Mouse (Mus musculus): ENCODE results near the gene Ano8. TPM values are rescaled to one million over a fixed set of nuclear protein-coding genes. Genes with fewer than 3 reads are reported as not detected.
"Not testable (repeated sequence)": the region's sequence is repeated elsewhere in the genome, so short reads cannot be mapped to it uniquely, and the experiment has no call there.

Ano8 gene
- polyA plus RNA-seq, 1 experiment = 7.1 TPM

GRCm38 (mm10) chr8:71526272-71526671 lies 40.5 kb upstream of the Ano8 start:
- peak overlapping the region; percentile 86 for H3K9ac ChIP-seq (ENCODE audit: low read depth, poor library complexity, severe bottlenecking)
- H3K4me3 ChIP-seq (ENCODE audit: low read depth, low read length) = no peak overlapping the region
- TF ChIP-seq POLR2A (IDR thresholded peaks at IDR 0.05; ENCODE audit: insufficient read depth, low read length) (no peak), EP300 (IDR thresholded peaks at IDR 0.05; ENCODE audit: insufficient read depth, low read depth, low read length) (peak; percentile 92), CTCF (IDR thresholded peaks at IDR 0.05; ENCODE audit: low read depth, low read length) (no peak)
- H3K9me3 ChIP-seq (replicated peaks; ENCODE audit: control insufficient read depth, insufficient read depth, low read length, poor library complexity, severe bottlenecking) = no peaks in the 10 kb centered on the region
- H3K27me3 ChIP-seq (ENCODE audit: control insufficient read depth, insufficient read depth, low read length, poor library complexity, severe bottlenecking) = peaks cover 3% of the 10 kb centered on the region; the same call in 1 of the 2 replicates
- no peaks in the 10 kb centered on the region for H3K36me3 ChIP-seq (ENCODE audit: control insufficient read depth, insufficient read depth, low read length, poor library complexity, severe bottlenecking)
- H3K27ac ChIP-seq (ENCODE audit: insufficient read depth, low read length) = peak overlapping the region; percentile 42
- H3K4me1 ChIP-seq (ENCODE audit: control insufficient read depth, insufficient read depth, low read length) = peaks cover 3% of the 10 kb centered on the region

DNA sequence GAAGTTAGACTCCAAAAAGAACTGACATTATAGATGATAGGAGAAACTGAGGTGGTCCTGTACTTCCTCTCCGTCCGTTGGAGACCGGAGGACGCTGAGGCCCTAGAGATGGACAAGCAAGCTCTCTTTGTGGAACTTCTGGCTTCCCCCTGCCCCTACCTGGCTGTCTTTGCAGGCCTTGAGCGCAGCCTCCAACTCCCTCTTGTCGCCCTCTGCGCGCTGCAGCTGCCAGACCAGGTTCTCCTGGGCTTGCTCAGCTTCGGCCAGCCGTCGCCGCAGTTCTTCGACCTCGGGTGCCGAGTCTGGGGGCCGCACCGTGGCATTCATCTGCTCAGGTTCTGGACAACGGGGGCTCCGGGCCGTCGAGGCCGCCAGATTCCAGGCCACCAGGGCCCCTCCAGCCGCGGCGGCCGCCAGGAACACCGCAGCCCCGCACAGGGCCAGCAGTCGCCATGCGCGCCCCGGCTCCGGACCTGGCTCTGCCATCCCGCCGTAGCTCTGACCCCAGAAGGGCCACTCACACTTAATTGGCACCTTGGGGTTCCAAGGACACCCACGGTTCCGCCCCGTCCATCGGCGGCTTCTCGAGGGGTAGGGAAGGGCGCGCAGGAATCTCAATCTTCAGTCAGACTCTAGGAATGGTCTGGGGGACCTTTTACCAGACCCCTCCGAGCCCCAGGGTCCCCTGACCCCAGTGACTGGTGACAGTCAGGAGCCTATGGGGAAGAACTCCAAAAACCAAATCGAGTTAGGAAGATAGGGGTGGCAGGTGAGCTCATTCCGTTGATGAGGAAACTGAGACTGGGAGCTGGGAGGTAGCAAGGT lies 39.7 kb upstream of the Ano8 start, which contains the start of gene Ccdc194:
Gene Ccdc194 (minus strand): TSS at position 486 of the 825 bp plus-strand sequence.
- Histone ChIP-seq H3K4me1 (ENCODE audit: control insufficient read depth, insufficient read depth, low read length) (peaks cover 3% of the 10 kb centered on the region), H3K4me3 (ENCODE audit: low read depth, low read length) (peak within 1 kb of the TSS; percentile 17), H3K9ac (ENCODE audit: low read depth, poor library complexity, severe bottlenecking) (peak within 1 kb of the TSS; percentile 86), H3K36me3 (ENCODE audit: control insufficient read depth, insufficient read depth, low read length, poor library complexity, severe bottlenecking) (no peaks in the 10 kb centered on the region), H3K9me3 (replicated peaks; ENCODE audit: control insufficient read depth, insufficient read depth, low read length, poor library complexity, severe bottlenecking) (no peaks in the 10 kb centered on the region), H3K27ac (ENCODE audit: insufficient read depth, low read length) (peak within 1 kb of the TSS; percentile 42), H3K27me3 (ENCODE audit: control insufficient read depth, insufficient read depth, low read length, poor library complexity, severe bottlenecking) (peaks cover 3% of the 10 kb centered on the region; the same call in 1 of the 2 replicates)
- no peak for TF ChIP-seq CTCF (IDR thresholded peaks at IDR 0.05; ENCODE audit: low read depth, low read length)
- TF ChIP-seq EP300 (IDR thresholded peaks at IDR 0.05; ENCODE audit: insufficient read depth, low read depth, low read length) = no peak
- no peak for TF ChIP-seq POLR2A (IDR thresholded peaks at IDR 0.05; ENCODE audit: insufficient read depth, low read length)

GRCm38 (mm10) chr8:71521634-71522033 lies 35.9 kb upstream of the Ano8 start:
- Histone ChIP-seq H3K27me3 (ENCODE audit: control insufficient read depth, insufficient read depth, low read length, poor library complexity, severe bottlenecking) (peaks cover 3% of the 10 kb centered on the region; the same call in 1 of the 2 replicates), H3K4me1 (ENCODE audit: control insufficient read depth, insufficient read depth, low read length) (peaks cover 2% of the 10 kb centered on the region), H3K27ac (ENCODE audit: insufficient read depth, low read length) (no peak overlapping the region), H3K9ac (ENCODE audit: low read depth, poor library complexity, severe bottlenecking) (no peak overlapping the region), H3K9me3 (replicated peaks; ENCODE audit: control insufficient read depth, insufficient read depth, low read length, poor library complexity, severe bottlenecking) (no peaks in the 10 kb centered on the region), H3K36me3 (ENCODE audit: control insufficient read depth, insufficient read depth, low read length, poor library complexity, severe bottlenecking) (no peaks in the 10 kb centered on the region), H3K4me3 (ENCODE audit: low read depth, low read length) (no peak overlapping the region)
- TF ChIP-seq CTCF (IDR thresholded peaks at IDR 0.05; ENCODE audit: low read depth, low read length) (peak; percentile 95), EP300 (IDR thresholded peaks at IDR 0.05; ENCODE audit: insufficient read depth, low read depth, low read length) (no peak)

- H3K4me3 ChIP-seq (ENCODE audit: low read depth, low read length); H3K27me3 ChIP-seq (ENCODE audit: control insufficient read depth, insufficient read depth, low read length, poor library complexity, severe bottlenecking); H3K27ac ChIP-seq (ENCODE audit: insufficient read depth, low read length); H3K9me3 ChIP-seq (replicated peaks; ENCODE audit: control insufficient read depth, insufficient read depth, low read length, poor library complexity, severe bottlenecking); H3K36me3 ChIP-seq (ENCODE audit: control insufficient read depth, insufficient read depth, low read length, poor library complexity, severe bottlenecking); H3K9ac ChIP-seq (ENCODE audit: low read depth, poor library complexity, severe bottlenecking); H3K4me1 ChIP-seq (ENCODE audit: control insufficient read depth, insufficient read depth, low read length): not testable (repeated sequence)
- peak; percentile 69 for TF ChIP-seq CTCF (IDR thresholded peaks at IDR 0.05; ENCODE audit: low read depth, low read length)
These were observed 33.5 kb upstream of the Ano8 start for GRCm38 (mm10) chr8:71519037-71519825.

DNA sequence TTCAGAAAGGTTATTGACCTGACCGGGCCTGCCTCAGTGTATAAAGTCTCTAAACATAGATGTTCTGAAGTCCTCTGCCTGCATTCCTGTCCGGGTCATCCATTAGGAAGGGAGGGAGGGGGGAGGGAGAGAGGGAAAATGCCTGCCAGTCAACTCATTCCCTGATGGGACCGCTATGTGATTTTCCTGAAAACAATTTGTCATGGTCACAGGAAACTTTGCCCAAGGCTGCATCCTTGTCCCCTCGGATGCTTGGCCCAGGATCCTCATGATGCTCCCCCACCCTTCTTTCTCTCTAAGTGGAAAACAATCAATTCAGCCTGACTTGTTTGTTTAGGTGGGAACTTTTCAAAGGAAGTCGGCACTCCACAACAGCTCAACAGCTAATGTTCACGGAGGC lies 31.0 kb upstream of the Ano8 start:
- Histone ChIP-seq H3K4me1 (ENCODE audit: control insufficient read depth, insufficient read depth, low read length) (peaks cover 4% of the 10 kb centered on the region), H3K27me3 (ENCODE audit: control insufficient read depth, insufficient read depth, low read length, poor library complexity, severe bottlenecking) (no peaks in the 10 kb centered on the region), H3K4me3 (ENCODE audit: low read depth, low read length) (no peak overlapping the region), H3K9ac (ENCODE audit: low read depth, poor library complexity, severe bottlenecking) (no peak overlapping the region), H3K9me3 (replicated peaks; ENCODE audit: control insufficient read depth, insufficient read depth, low read length, poor library complexity, severe bottlenecking) (no peaks in the 10 kb centered on the region), H3K27ac (ENCODE audit: insufficient read depth, low read length) (no peak overlapping the region), H3K36me3 (ENCODE audit: control insufficient read depth, insufficient read depth, low read length, poor library complexity, severe bottlenecking) (no peaks in the 10 kb centered on the region)
- no peak for TF ChIP-seq EP300 (IDR thresholded peaks at IDR 0.05; ENCODE audit: insufficient read depth, low read depth, low read length)
- TF ChIP-seq CTCF (IDR thresholded peaks at IDR 0.05; ENCODE audit: low read depth, low read length) = no peak
- no peak for TF ChIP-seq POLR2A (IDR thresholded peaks at IDR 0.05; ENCODE audit: insufficient read depth, low read length)

DNA sequence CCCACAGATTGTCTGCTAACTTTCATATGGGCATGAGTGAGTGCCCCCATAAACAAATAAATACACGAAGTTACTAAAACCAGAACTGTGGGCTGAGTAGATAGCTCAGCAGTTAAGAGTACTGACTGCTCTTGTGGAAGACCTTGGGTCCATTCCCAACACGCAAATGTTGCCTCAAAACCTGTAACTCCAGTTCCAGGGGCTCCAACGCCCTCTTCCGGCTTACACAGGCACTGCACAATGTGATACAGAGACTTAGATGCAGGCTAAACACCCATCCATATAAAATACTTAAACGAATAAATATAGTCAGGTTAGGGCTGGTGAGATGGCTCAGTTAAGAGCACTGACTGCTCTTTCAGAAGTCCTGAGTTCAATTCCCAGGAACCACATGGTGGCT lies 29.3 kb upstream of the Ano8 start:
- peaks cover 4% of the 10 kb centered on the region for H3K4me1 ChIP-seq (ENCODE audit: control insufficient read depth, insufficient read depth, low read length)
- TF ChIP-seq EP300 (IDR thresholded peaks at IDR 0.05; ENCODE audit: insufficient read depth, low read depth, low read length) (no peak), CTCF (IDR thresholded peaks at IDR 0.05; ENCODE audit: low read depth, low read length) (peak; percentile 69)
- H3K9me3 ChIP-seq (replicated peaks; ENCODE audit: control insufficient read depth, insufficient read depth, low read length, poor library complexity, severe bottlenecking) = no peaks in the 10 kb centered on the region
- no peak overlapping the region for H3K27ac ChIP-seq (ENCODE audit: insufficient read depth, low read length)
- H3K27me3 ChIP-seq (ENCODE audit: control insufficient read depth, insufficient read depth, low read length, poor library complexity, severe bottlenecking) = no peaks in the 10 kb centered on the region
- H3K36me3 ChIP-seq (ENCODE audit: control insufficient read depth, insufficient read depth, low read length, poor library complexity, severe bottlenecking) = no peaks in the 10 kb centered on the region
- no peak overlapping the region for H3K4me3 ChIP-seq (ENCODE audit: low read depth, low read length)
- no peak overlapping the region for H3K9ac ChIP-seq (ENCODE audit: low read depth, poor library complexity, severe bottlenecking)
